Mouse (Mus musculus) layer of hippocampus, adult 2 months (tissue): ENCODE data around the gene Dcun1d1. TPM values are rescaled to one million over a fixed set of nuclear protein-coding genes. Genes with fewer than 3 reads are reported as not detected.
A peak's percentile ranks its signal among the peaks of the same experiment; 100 is the strongest.

ENCODE experiments used
- DNase-seq, 2 experiments: peaks; one replicate each; pipeline ENCODE4 v3.0.0; 2022; ENCODE audit warnings: low spot score in 2 of 2
- H3K27ac ChIP-seq: fragments of 200-600 bp; 2 replicates; pipeline ENCODE4 v1.8.1; 2022
- H3K4me3 ChIP-seq: fragments of 200-600 bp; 2 replicates; pipeline ENCODE4 v1.8.1; 2022; ENCODE audit warnings: mild to moderate bottlenecking
- CTCF ChIP-seq: fragments of 200-600 bp; conservative IDR thresholded peaks from 2 replicates; pipeline ENCODE4 v1.8.1; 2022; ENCODE audit warnings: antibody characterized with exemption, mild to moderate bottlenecking, moderate library complexity
- total RNA-seq, 2 experiments: library from RNA; stranded (reverse); gene quantifications; 2 replicates each; pipeline ENCODE4 v1.2.3; 2021

Dcun1d1 gene
- total RNA-seq, 2 experiments from 2014 or later: 69.6 to 81.1 TPM

DNA sequence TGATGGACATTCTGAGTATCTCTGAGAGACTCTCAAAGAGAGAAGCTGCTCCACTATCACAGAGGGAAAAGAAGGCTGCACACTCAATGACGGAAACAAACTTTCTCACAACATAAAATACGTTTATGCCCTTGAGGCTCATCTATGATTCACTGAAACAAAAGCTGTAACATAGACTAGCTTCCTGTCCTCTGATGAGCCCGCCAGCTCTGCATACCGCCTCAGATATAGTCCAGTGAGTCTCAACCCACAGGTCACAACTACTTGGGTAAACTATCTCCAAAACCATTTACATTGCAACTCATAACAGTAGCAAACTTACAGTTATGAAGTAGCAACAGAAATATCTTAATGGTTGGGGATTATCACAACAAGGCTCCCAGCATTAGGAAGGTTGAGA lies 14.7 kb downstream of the Dcun1d1 start:
- DNase-seq: no peak
- TF ChIP-seq CTCF: no peak
- Histone ChIP-seq H3K4me3 (no peak overlapping the region), H3K27ac (no peak overlapping the region)

DNA sequence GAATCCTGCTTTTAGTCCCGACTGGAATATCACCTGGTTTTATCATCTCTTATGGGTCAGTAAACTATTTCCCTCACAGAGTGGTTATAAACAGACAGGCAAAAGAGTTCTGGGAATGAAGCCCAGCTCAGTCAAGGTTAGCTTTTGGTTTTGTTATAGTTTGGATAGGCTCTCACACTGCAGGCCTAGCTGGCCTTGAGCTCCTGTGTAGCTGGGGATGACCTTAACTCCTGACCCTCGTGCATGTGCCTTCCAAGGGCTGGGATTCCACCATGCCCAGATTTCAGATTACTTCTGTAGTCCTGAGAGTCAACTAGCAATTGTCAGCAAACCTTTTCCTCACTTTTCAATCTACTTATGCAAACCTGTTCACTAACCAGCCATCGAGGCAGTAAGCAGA lies 19.0 kb downstream of the Dcun1d1 start:
- no peak for TF ChIP-seq CTCF
- no peak for DNase-seq
- H3K4me3 ChIP-seq: no peak overlapping the region
- H3K27ac ChIP-seq: no peak overlapping the region

DNA sequence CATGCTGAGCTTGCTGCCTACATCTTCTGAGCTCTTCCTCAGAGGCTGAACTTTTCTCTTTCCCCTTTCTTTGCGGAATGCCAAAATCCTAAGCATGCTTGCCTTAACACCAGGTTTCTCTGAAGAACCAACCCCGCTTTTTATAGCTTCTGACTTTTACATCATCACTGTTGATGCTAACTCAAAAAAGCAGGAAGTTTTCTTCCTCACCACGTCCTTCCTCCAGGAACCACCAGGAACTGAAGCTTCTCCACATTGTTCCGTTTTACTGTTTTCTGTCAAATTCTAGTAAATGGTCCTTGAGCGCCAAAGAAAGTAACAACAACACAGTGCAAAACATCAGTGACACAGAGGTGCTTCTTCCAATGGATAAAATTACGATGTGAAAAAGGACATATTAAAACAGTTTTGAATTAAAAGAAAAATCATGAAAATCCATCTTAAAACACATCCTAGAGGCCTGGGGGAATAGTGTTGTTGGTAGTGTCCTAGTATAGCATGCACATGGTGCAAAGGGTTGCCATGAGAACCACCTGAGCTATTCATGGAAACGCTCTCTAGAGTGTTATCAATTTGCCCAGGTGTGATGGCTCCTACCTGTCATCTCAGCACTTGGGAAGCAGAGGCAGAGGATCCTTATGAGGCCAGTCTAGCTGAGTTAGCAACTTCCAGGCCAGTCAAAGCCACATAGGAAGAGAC lies 28.1 kb downstream of the Dcun1d1 start:
- DNase-seq: no peak
- no peak for TF ChIP-seq CTCF
- no peak overlapping the region for H3K27ac ChIP-seq
- no peak overlapping the region for H3K4me3 ChIP-seq

DNA sequence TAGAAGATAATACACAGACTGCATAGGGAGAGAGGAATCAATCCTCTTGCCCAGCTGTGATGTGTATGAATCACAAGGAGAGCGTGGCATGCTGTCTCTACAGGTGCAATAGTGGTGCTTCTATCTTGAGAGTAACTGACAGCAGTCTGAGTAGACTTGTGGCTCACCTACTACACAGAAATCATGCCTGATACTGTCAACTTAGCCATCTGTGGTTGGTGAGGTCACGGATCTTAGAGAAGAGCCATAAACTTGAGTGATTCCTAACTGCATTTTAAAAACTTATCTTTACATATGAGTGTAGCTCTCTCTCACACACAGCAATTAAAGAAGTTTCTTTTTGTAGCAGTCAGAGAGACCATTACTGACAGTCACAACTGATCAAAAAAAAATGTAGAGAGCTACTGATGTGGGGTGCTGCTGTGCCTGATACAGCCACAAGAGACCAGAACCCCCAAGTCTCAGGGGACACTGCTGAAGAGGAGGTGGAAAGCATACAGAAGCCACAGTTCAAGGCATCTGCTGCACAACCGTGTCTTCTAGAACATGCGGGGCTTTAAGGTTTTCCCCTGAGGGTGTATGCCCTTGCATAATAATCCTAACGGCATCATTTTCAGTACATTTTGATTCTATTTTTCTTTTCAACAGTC lies 36.6 kb downstream of the Dcun1d1 start:
- H3K4me3 ChIP-seq: no peak overlapping the region
- no peak overlapping the region for H3K27ac ChIP-seq
- TF ChIP-seq CTCF: no peak
- no peak for DNase-seq

DNA sequence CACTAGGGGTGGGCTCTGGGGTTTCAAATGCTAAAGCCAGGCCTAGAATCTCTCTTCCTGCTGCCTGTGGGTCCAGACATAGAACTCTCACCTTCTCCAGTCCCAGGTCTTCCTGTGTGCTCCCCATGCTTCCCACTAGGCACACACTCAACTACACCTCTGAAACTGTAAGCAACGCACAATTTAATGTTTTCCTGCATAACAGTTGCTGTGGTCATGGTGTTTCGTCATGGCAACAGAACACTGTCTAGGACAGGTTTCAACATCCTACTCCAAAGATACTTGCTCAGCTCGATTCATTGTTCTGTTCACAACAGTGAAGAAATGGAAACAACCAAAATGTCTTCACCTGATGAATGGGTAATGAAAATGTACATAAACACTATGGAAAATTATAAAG lies 38.1 kb downstream of the Dcun1d1 start:
- H3K27ac ChIP-seq: no peak overlapping the region
- no peak for DNase-seq
- no peak overlapping the region for H3K4me3 ChIP-seq
- no peak for TF ChIP-seq CTCF

DNA sequence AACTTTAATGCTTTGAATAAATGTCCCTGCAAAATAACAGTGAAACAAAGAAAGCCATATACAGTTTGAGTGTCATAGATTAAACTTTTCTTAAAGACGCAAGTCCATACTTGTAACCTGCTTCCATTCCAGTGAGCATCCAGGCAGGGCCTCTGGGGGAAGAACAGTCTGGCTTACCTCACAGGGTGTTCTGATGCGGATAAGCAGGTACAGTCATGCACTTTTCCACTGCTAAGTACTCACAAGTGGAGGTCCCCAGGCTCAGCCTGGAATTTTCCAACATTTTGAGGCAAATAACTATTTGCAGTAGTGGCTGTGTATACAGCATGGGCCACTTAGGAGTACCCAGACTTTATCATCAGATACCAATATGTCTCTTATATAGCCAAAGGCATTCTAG lies 39.3 kb downstream of the Dcun1d1 start:
- Histone ChIP-seq H3K27ac (no peak overlapping the region), H3K4me3 (no peak overlapping the region)
- no peak for DNase-seq
- TF ChIP-seq CTCF: no peak

DNA sequence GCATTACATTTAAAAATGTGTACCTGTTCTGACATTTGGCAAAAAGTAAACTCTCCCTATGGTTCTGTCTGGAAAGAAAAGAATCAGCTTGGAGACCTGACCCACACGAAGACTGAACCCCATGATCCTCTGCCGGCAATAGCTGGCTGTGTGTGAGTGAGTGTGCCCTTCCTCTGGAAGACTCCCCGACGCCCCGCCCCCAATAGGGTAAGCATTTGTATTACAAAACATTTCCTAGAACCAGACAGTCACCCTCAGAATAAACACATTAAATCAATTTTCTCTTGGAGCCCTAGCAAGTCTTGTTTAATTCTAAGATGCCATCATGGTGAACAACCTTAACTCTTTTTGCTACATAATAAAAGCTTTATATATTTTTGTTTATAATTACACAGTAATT lies 44.1 kb downstream of the Dcun1d1 start:
- H3K27ac ChIP-seq: no peak overlapping the region
- H3K4me3 ChIP-seq: no peak overlapping the region
- no peak for DNase-seq
- no peak for TF ChIP-seq CTCF

DNA sequence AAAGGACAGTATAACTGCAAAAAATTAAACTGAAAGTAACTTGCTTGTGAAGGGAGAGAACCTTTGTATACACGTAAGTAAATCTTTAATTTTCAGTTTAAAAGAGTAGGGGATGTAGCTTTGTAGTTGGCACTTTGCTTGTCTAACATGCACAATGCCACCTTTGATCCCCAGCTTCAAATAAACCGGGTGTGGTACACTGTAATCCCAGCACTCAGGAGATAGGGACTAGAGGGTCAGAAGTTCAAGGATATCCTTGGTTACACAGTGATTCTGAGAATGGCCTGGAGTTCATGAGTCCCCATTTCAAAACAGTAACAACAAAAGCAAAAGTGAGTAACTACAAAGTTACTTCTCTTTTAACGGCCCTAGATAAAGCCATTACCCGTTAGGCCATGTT lies 46.1 kb downstream of the Dcun1d1 start:
- no peak for DNase-seq
- TF ChIP-seq CTCF: no peak
- H3K4me3 ChIP-seq: no peak overlapping the region
- no peak overlapping the region for H3K27ac ChIP-seq

DNA sequence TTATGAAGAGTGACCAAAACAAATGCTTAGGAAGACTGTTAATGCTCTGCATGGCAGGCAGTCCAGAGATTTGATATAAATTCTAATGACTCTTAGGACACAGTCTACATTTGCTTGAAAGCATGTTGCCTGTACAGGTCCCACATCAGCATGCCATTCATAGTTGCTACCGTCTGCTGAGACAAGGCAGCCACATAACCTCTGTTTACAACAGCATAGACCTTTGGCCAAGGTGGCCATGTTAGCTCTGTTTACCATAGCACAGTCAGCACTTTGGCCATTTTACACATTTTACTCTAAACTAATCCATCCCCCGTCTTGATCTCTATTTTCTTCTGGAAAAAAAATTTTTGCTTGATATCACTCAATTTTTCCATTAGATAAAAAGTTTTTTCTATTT lies 47.7 kb downstream of the Dcun1d1 start:
- no peak for TF ChIP-seq CTCF
- Histone ChIP-seq H3K4me3 (no peak overlapping the region), H3K27ac (no peak overlapping the region)
- no peak for DNase-seq

DNA sequence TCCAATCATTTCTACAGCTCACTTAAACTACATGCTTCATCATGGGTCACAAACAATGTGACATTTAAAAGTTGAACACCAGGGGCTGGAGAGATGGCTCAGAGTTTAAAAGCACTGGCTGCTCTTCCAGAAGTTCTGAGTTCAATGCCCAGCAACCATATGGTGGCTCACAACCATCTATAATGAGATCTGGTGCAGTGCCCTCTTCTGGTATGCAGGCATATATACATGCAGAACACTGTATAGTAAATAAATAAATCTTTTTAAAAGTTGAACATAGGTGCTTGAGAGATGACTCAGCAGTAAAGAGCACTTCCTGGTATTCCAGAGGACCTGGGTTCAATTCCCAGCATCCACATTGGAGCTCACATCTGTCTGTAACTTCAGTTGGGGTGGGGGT lies 54.0 kb downstream of the Dcun1d1 start:
- Histone ChIP-seq H3K4me3 (no peak overlapping the region), H3K27ac (no peak overlapping the region)
- peak; percentile 46 for TF ChIP-seq CTCF
- no peak for DNase-seq

DNA sequence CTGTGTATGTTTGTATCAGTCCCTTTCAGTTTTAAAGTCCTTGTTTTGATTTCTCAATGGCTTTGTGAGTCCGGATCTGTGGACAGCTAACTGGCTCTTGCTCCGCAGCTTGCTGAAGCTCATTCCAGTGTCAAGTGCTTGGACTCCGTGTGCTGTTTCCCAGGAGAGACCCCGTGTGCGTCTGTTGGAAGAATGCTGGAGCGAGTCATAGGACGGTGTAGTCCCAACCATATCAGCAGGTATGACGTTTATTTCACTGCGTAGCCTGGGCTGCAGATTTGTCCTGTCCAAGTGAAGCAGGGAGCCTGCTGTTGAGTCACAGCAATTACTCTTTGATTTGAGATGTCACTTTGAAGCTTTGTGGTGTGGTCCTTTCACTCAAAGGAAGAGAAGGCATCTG lies 87.9 kb downstream of the Dcun1d1 start:
- no peak overlapping the region for H3K27ac ChIP-seq
- no peak for TF ChIP-seq CTCF
- no peak for DNase-seq

More for the DNA sequence above, 87.9 kb downstream of the Dcun1d1 start:
- H3K4me3 ChIP-seq: no peak overlapping the region

Other genes starting within 250 kb of the Dcun1d1 start
- 10 to 100 TPM; 89.9 to 91.9 TPM for gene Atp11b, start 183.3 kb downstream of the Dcun1d1 start, total RNA-seq
- 10 to 100 TPM; 38.4 to 45.3 TPM for gene Mccc1, start 63.2 kb upstream of the Dcun1d1 start, total RNA-seq
- not detected for gene Ccdc144b, start 116.1 kb upstream of the Dcun1d1 start, total RNA-seq
- gene Acad9, start 128.5 kb upstream of the Dcun1d1 start, total RNA-seq: 10 to 100 TPM; 45.4 to 49.0 TPM
- gene D3Ertd254e, start 213.6 kb upstream of the Dcun1d1 start, total RNA-seq: 10 to 100 TPM; 16.2 to 18.9 TPM